Mouse (Mus musculus): ENCODE measurements at regions not wholly inside any gene's neighbourhood (a gene's known extent, or its start where the extent isn't known, plus 50 kb on each side); places are given as distances from the start of the nearest gene placed in this dataset.

GRCm38 (mm10) chr4:94160620-94161019 lies 395.7 kb upstream of the Gm10306 start:
- TF ChIP-seq POLR2A (IDR thresholded peaks at IDR 0.05; ENCODE audit: insufficient read depth, low read length), result no peak
- TF ChIP-seq CTCF (IDR thresholded peaks at IDR 0.05; ENCODE audit: low read depth, low read length), result no peak
- no peak for TF ChIP-seq EP300 (IDR thresholded peaks at IDR 0.05; ENCODE audit: insufficient read depth, low read depth, low read length)

Measured in ES-Bruce4 (cell line).